Mouse (Mus musculus) spleen, postnatal 10 days (tissue): Measurements from ENCODE around the gene Ina.
"Not testable (repeated sequence)": the region's sequence is repeated elsewhere in the genome, so short reads cannot be mapped to it uniquely, and the experiment has no call there.

Experiments
- DNase-seq, 2 experiments: peaks; one replicate each; pipeline ENCODE4 v3.0.0; 2021 to 2022; ENCODE audit warnings: low spot score in 2 of 2

The Ina gene

DNA sequence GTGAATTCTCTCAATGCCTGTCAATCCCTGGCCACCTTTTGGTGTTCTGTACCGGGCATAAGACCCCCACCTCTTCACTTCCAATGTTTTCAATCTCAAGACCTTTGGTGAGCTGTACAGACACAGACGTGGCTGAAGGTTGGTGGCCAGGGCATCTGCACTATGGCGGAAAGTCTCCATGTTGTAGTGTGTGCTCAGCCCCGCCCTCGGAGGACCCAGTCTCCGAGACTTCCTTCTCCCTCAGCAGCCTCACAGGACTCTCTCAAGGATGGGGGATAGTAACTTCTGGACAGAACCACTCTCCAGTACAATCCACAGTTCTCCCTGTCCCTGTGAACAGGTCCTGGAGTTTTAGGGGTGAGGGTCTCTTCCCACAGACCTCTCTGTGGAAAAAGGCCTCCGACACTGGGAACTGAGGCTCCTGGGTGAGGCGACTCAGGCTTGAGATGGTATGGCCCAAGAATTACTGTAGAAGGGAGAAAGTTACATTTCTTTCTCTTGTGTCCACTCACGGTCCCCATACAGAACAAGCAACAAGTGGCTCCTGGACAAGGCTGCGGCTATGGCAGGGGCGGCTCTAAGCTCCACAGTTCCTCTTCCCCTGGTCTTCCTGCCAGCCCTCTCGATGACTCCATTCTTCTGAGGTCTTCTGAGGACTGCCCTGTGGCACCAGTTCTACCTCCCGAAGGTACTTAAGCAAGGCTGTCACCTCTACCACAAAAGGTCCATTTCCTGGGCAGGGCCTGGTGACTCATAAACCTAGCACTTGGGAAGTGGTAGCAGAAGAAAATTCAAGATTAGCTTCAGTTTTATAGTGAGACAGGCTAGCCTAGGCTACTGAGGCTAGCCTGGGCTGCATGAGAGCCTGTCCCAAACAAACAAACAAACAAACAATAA lies 29.5 kb upstream of the Ina start:
- peak; percentile 54 for DNase-seq

DNA sequence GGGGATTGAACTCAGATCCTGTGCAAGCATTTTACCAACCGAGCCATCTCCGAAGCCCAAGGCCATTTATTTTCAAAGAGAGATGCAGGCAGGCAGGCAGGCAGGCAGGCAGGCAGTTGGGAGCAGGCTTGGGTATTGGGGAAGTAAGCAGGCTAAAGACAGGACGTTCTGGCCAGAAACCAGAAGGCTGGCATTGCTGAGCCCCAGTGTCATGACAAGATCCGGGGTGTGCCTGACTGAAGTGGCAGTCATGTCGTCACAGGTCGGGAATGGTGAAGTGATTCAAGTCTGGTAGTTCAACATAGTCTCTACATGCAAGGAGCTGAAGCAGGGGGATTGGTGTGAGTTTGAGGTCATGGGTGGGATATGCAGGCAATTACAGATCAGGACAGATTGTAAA lies 26.9 kb upstream of the Ina start:
- peak; percentile 36 to 43 for DNase-seq

DNA sequence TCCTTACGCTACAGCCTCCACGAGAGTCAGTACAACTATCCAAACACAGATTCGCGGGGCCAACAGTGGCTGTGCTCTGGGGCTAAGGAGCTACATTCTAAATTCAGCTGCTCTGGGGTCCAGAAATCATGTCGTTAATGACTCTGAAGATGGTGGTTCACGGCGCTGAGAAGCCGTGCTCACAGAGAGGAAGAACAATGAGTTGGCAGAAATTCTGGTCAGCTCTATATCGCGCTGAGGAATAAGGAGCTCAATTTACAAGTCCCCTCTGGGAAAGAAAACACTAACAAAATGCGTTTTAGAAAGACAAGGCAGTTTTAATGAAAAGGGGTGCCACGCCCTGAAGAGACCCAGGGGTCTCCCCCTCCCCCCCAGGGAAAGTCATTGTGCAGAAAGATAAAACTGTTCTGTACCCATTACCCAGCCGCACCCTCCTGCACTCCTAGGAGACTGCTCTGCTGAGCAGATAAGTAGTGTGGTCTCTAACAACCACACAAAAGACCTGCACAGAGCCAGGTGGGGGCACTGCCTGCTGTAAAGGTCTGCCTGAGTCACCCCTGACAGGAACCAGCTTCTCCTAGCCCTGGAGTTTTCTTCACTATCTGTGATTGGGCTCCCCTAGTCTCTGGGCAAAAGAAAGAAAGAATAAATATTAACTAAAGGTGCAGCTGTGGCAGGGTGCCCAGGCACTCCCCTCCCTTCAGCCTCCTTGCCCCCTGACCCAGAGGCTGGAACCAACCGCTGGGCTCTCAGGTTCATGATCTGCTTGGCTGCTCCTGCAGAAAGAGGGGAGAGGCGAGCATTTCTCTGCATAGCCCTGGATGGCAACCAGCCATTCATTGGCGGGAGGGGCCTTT lies 26.0 kb upstream of the Ina start:
- peak; percentile 61 to 62 for DNase-seq

DNA sequence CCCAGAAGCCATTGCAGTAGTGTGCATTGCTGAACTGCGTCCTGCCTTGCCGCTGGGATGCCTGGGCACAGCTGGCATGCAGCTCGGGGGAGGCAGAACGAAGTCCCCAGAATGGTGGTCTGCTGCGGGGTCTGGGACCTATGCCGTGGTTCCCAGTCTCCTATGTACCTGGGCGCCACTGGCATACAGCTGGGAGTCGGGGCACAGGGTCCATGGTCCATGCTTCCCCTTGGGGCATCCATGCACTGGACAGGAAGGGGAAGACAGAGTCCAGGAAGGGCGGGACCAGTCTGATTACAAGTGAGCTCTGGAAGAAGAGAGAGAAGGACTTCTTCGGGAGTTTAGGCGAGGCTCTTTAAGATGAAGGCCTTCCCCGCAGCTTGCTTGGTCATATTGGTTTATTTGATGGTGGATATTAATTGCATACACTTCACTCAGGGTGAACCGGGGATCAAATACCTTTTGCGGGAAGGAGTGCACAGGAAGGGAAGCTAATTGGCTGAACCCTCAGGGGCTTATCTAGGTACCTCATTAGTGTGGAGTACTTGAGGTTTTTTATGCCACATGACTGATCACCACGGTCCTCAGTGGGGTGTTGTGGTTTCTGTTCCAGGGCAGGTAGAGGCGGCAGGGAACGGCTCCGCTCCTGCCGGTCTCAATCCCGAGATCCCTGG lies 24.9 kb upstream of the Ina start:
- DNase-seq, result peak in 1 of 2 experiments; percentile 28

DNA sequence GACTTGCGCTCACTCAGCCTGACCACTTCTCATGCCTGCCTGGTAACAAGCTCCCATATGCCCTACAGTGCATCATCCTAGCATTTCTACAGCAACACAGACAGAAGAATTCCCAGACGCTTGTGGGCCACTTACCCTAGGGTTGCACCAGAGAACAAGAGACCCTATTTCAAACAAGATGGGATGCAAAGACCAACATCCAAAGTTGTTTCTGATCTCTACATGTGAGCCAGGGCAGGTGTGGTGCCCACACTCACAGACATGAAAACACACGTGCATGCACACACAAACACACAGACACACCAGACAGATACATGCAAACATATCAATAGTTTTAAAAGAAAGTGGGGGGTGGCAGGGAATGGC lies 24.4 kb upstream of the Ina start:
- no peak for DNase-seq

DNA sequence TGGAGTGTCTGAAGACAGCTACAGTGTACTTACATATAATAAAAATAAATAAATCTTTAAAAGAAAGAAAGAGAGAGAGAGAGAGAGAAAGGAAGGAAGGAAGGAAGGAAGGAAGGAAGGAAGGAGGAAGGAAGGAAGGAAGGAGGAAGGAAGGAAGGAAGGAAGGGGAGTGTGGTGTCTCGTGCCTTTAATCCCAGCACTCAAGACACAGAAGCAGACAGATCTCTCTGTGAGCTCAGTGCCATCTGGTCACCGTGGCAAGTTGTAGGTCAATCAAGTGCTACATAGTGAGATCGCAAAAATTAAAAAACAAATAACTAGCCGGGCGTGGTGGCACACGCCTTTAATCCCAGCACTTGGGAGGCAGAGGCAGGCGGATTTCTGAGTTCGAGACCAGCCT lies 23.9 kb upstream of the Ina start:
- DNase-seq, result not testable (repeated sequence)

DNA sequence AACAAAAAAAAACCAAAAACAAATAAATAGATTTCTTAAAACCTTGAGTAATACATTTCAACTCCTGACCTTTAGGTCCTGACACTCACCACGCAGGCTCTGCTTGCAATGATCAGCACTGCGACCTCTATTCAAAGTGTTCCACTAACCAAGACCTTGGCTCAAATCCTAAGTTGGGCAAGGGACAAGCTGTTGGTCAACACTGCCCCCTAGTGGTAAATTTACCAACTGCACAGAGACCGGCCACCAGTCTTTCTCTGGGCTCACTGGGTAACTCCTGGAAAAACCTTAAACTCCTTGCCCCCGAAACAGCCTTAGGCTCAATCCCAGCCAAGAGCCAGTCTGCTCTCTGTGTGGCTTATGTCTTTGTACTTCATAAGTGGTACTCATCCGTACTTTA lies 23.4 kb upstream of the Ina start:
- DNase-seq, result peak; percentile 88 to 92

DNA sequence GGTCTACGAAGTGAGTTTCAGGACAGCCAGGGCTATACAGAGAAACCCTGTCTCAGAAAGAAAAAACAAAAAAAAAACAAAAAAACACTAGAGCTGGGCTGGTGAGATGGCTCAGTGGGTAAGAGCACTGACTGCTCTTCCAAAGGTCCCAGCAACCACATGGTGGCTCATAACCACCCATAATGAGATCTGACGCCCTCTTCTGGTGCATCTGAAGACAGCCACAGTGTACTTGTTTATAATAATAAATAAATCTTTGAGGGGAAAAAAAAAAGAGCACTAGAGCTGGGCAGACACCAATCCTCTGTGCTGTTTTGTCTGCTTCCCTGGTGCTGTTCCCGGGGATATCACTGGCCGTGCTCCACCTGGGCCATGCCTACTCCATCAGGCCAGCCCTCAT lies 22.2 kb upstream of the Ina start:
- not testable (repeated sequence) for DNase-seq

DNA sequence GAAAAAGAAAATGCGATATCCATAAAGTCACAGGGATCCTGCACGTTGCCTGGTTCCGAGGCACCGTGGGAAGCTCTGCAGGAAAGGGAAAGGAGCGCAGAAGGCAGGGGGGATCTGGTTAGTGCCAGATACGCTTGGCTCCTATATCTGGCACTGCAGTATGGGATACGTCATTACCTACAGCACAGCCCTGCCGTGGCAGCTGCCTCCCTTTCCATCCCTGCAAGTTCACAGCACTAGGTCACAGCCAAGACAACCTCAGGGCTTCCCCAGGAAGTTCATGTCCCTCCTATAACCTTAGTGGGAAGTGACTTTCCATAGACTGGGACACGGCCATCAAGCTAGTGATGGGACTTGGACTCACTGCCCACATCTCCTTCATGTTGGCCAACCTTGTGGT lies 18.4 kb upstream of the Ina start:
- DNase-seq, result no peak

DNA sequence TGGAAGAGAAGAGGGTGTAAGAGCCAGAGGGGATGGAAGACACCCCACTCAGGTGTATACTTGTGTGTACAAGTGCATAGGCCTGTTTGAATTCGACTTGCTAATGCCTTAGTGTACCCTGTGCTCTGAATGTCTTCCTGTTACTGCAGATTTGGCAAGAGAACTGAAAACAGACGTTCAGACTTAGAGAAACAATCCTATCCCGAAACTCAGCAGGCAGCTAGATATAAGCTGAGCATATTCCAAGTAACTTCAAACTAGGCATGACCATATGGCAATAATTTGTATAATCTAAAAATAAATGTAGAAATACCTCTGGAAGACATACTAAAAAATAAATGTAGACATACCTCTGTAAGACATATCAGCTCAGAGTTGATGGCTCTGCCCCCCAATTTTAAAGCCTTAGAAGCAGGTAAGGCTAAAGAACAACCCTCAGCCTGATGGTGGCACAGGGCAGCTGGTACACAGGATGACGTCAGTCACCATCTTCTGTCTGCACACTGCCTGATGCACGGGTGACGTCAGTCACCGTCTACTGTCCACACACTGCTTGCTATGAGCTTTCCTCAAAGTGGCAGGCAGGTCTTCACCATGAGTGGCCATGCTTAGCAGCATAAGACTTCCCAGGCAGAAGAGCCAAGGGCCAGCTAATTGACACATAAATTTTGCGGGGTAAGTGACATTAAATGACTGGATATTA lies 16.2 kb upstream of the Ina start:
- no peak for DNase-seq

DNA sequence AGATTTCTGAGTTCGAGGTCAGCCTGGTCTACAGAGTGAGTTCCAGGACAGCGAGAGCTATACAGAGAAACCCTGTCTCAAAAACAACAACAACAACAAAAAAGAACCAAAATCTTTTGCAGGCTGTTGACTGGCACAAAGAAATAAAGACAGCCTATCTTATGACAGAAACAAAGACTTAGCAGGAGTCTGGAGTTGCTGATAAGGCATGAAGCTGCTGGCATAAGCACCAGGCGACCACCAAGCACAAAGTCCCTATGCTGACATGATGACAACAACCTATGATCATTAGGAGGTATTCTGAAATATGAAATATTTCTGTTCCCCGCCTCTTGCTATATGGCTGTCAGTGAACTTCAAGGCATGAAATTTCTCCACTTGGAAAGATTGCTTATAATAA lies 15.5 kb upstream of the Ina start:
- DNase-seq, result no peak

DNA sequence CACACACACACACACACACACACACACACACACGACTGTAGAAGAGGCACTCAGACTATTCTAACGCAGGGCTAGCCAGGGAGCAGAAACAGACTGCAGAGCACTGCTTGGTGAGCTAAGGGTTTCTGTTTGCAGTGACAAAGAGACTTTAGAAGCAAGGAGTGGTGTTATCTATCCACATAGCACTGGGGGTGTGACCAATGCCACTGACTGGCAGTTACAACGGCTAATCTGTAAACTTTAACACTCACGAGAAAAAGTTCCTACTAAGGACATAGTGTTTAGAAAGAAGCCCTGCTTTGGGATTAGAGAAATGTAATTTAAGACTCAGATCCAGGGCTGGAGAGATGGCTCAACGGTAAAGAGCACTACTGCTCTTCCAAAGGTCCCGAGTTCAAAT lies 14.7 kb upstream of the Ina start:
- no peak for DNase-seq

DNA sequence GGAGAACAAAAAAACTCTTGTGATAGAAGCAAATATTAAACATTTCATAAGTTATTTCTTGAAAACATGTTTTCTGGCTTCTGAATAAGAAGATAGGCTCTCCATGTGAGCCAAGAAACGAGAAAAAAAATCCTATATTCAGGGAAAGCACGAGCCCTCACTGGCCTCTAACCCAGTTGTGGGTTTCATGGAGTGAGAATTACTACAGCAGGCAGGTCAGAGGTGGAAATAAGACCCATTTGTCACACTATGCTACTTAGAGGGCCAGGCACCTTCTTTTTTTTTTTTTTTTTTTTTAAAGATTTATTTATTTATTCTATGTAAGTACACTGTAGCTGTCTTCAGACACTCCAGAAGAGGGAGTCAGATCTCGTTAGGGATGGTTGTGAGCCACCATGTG lies 14.1 kb upstream of the Ina start:
- not testable (repeated sequence) for DNase-seq

DNA sequence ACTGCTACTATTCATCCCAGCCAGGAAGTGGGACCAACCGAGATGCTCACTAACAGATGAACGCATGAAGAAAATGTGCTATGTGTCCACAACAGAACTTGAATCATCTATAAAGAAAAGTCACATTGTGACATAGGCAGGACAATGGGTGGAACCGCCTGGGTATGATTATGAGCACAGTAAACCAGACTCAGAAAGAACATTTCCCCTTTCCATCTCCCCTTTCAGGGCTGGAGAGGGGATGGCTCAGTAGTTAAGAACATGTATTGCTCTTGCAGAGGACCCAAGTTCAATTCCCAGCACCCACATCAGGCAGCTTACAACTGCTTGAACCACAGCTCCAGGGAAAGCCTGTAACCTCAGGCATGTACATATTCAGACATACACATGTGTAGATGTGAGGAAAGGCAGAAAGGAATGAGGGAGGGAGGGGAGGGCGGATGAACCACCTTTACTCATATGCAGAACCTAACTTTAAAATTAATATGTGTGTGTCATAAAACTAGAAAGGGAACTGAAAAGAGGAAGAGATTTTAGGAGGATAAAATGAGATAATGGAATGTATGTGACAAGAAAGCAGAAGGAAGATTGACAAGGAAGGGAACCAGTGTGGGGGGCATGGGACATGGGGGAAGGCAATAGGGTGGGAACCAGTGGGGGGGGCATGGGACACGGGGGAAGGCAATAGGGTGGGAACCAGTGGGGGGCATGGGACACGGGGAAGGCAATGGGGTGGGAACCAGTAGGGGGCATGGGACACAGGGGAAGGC lies 10.6 kb upstream of the Ina start:
- DNase-seq, result no peak

DNA sequence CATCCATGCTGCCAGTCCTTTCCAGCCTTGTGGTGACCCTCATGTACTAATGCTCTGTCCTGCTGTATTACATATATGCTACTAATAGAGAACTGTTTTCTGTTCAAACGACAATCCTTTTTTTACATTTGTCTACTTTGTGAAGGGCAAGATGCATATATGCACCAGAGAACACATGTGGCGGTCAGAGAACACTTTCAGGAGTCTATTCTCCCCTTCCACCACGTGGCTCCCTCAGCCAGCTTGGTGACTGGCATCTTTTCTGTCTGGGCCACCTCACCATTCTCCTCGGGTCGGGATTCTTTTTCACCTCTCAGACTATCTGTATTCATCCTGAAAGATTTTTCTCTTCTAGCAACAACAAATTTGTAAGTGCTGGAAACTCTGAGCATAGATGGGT lies 8.6 kb upstream of the Ina start:
- DNase-seq, result no peak

DNA sequence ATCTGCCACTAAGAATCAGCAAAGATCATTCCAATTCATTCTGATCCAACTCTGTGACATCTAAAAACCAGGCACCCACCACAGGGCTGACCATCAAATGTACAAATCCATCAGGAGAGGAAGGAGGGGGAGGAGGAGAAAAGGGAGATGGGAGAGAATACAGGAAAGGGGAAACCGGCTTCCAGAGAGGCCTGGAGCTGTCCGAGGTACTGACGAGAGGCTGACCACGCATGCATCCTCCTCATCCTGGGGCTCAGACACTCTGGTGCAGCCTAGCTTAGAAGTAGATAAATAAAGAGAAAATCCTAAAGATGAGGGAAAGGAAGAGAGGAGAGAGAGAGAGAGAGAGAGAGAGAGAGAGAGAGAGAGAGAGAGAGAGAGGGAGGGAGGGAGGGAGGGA lies 8.2 kb upstream of the Ina start:
- DNase-seq, result peak in 1 of 2 experiments; percentile 66

DNA sequence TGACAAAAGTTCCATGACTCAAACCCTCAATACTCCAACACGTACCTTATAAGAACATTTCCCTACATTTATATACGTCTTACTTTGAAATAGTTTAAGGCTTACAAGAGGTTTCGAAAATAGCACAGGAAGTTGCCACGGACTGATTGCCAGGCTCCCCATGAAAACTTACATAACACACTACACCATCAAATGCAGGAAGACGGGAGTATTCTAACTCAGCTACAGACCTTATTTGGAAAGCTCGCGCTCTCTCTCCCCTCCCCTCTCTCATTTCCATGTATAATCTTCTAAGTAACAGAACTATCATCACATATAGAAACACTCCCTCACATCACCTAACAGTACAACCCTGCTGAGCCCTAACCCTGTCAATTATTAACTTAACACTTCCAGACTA lies 5.1 kb upstream of the Ina start:
- DNase-seq, result no peak

DNA sequence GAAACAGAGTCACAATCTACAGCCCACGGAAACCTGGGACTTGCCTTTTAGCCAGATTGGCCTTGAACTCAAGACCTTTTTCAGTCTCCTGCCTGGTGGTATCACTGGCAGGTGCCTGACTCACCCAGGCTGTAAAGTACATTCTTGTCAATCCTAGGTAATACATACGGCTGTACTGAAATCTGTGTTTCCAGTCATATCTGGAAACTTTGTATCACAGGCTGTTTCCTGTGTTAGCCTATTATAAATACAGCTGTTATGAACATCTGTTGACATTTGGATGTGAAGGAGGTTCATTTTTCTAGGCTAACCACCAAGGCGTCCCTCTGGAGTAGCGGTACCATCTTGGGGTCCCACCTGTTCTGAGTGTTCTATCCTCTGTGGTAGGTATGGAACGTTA lies 4.6 kb upstream of the Ina start:
- no peak for DNase-seq

DNA sequence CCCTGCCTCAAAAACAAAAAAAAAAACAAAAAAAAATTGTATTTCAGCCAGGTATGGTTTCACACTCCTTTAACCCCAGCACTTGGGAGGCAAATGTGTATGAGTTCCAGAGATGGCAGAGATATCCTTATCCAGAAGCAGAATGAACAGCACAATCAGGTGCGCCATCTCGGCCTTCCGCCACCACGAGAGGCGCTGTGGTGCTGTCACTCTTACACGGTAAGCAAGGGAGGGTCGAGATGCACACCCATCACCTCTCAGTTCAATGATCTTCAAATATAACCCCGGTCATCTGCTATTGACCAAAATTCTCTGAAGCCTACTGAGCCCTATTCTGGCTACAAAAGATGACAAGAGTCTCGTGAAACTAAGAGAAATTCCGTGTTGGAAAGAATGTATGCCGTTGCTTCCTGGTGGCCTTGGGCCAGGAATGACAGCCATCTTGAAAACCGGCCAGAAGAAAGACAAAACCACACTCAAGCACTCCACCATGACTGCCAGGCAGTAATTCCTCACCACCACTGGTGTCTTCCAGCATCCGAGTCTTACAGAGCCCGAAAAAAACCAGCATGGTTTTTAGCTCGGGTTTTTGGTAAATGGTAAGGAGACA lies 1.9 kb upstream of the Ina start:
- DNase-seq, result no peak

DNA sequence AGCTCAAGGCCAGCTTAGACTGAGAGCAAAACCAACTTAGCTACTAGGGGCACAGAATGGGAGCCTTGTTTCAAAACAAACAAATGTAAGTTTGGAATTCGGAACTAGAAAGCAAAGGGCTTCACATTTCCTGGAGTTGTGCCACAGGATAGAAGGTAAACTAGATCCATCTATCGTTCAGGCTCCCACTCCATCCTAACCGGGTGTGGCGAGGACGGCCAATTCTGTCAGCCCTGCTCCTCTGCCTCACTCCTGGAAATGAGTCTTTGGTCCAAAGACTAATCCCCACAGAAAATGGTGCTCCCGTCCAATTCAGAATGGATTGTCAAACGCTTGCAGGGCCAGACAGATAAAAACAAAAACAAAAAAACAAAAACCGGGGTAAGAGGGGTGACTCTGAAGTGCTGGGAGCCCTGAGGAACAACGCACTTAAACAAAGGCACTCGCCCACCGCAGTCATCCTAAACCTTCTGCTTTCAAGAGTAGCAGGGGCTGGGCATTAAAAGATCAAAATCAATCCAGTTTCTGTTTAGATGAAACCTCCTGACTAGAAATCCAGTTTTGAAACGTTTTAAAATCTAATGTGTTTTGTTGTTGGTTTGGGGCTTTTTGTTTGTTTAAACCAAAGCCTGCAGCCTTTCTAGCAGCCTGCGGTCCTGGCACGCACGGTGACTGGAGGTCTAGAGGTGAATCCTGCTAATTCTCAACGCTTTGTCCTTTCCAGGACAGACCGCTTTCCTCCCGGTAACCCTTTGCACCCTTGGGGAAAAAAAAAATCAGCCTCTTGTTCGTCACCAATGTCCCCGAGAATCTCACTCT lies 949 bp upstream of the Ina start:
- DNase-seq, result no peak
